Mouse (Mus musculus) MEL (cell line): Measurements from ENCODE around the gene Taar2.

Experiments
- CHD1 ChIP-seq: IDR thresholded peaks from 2 replicates; pipeline ENCODE4 v1.6.1; 2012; ENCODE audit warnings: low read depth, mild to moderate bottlenecking, inconsistent platforms, low read length, improper control_type of control experiment
- CTCF ChIP-seq, 3 experiments: IDR thresholded peaks in 2 of 3; conservative IDR thresholded peaks in 1 of 3; 2 replicates each; pipeline ENCODE4 v1.5.1; 2011 to 2012; ENCODE audit warnings: low read length in 3 of 3, low read depth in 2 of 3, mild to moderate bottlenecking in 2 of 3, improper control_type of control experiment in 1 of 3, inconsistent platforms in 1 of 3, mixed read lengths in 1 of 3, moderate library complexity in 1 of 3; ENCODE audit not compliant: control insufficient read depth in 1 of 3, insufficient read depth in 1 of 3, poor library complexity in 1 of 3, severe bottlenecking in 1 of 3
- EP300 ChIP-seq, 2 experiments: IDR thresholded peaks; 2 replicates each; pipeline ENCODE4 v1.6.1; 2011; ENCODE audit warnings: improper control_type of control experiment in 2 of 2, low read length in 2 of 2, low read depth in 1 of 2, mild to moderate bottlenecking in 1 of 2
- HCFC1 ChIP-seq: IDR thresholded peaks from 2 replicates; pipeline ENCODE4 v1.6.1; 2012; ENCODE audit warnings: low read depth, mild to moderate bottlenecking, inconsistent platforms, low read length, improper control_type of control experiment, moderate library complexity
- JUND ChIP-seq: IDR thresholded peaks from 2 replicates; pipeline ENCODE4 v1.6.1; 2011; ENCODE audit warnings: low read depth, mild to moderate bottlenecking, improper control_type of control experiment, low read length
- MXI1 ChIP-seq: IDR thresholded peaks from 2 replicates; pipeline ENCODE4 v1.6.1; 2011; ENCODE audit warnings: mild to moderate bottlenecking, low read depth, low read length, improper control_type of control experiment
- SMC3 ChIP-seq: IDR thresholded peaks from 2 replicates; pipeline ENCODE4 v1.6.1; 2011; ENCODE audit warnings: low read depth, low read length, improper control_type of control experiment
- ZMIZ1 ChIP-seq: IDR thresholded peaks from 2 replicates; pipeline ENCODE4 v1.6.1; 2012; ENCODE audit warnings: low read depth, mild to moderate bottlenecking, inconsistent platforms, low read length, improper control_type of control experiment, moderate library complexity

- TF ChIP-seq HCFC1, result no peak
- no peak for TF ChIP-seq SMC3
- no peak for TF ChIP-seq CTCF (IDR thresholded peaks at IDR 0.05 in 2 of 3, conservative IDR thresholded peaks at IDR 0.05 in 1 of 3; ENCODE audit: control insufficient read depth in 1 of 3, insufficient read depth in 1 of 3, low read depth in 2 of 3, low read length in 3 of 3, poor library complexity in 1 of 3, severe bottlenecking in 1 of 3)
- TF ChIP-seq MXI1, result no peak
- TF ChIP-seq EP300 (IDR thresholded peaks at IDR 0.05; ENCODE audit: low read depth in 1 of 2, low read length in 2 of 2), result no peak
- TF ChIP-seq CHD1, result no peak
- TF ChIP-seq JUND, result no peak
- TF ChIP-seq ZMIZ1, result no peak
These were observed 11.2 kb downstream of the Taar2 start, which contains the start of gene Taar3 for GRCm38 (mm10) chr10:23949508-23950005.
